Mouse (Mus musculus): ENCODE results near the gene Rpl12.

Gene Rpl12

GRCm38 (mm10) chr2:32961192-32961995 is at the start of gene Rpl12, which contains the start of gene Lrsam1:
Rpl12 (plus strand) TSS chr2:32961559.
Lrsam1 (minus strand) TSS chr2:32961614.
- peak; percentile 95 for DNase-seq

GRCm38 (mm10) chr2:32911639-32912182 is 49.6 kb upstream of the Rpl12 start:
- no peak for DNase-seq

GRCm38 (mm10) chr2:32912210-32912804 is 49.1 kb upstream of the Rpl12 start:
- DNase-seq: peak; percentile 84

- no peak for DNase-seq
Observed at GRCm38 (mm10) chr2:32914362-32914761, 47.0 kb upstream of the Rpl12 start.

GRCm38 (mm10) chr2:32914896-32915295 is 46.5 kb upstream of the Rpl12 start:
- no peak for DNase-seq

- peak; percentile 56 for DNase-seq
Observed at GRCm38 (mm10) chr2:32917526-32917925, 43.8 kb upstream of the Rpl12 start.

GRCm38 (mm10) chr2:32918391-32918790 is 43.0 kb upstream of the Rpl12 start:
- no peak for DNase-seq

GRCm38 (mm10) chr2:32921235-32921634 is 40.1 kb upstream of the Rpl12 start:
- no peak for DNase-seq

- no peak for DNase-seq
Observed at GRCm38 (mm10) chr2:32921801-32922380, 39.5 kb upstream of the Rpl12 start.

- no peak for DNase-seq
Observed at GRCm38 (mm10) chr2:32922564-32922963, 38.8 kb upstream of the Rpl12 start.

- DNase-seq: no peak
Observed at GRCm38 (mm10) chr2:32923551-32924250, 37.7 kb upstream of the Rpl12 start.

- no peak for DNase-seq
Observed at GRCm38 (mm10) chr2:32924306-32924844, 37.0 kb upstream of the Rpl12 start.

- no peak for DNase-seq
Observed at GRCm38 (mm10) chr2:32926330-32927075, 34.9 kb upstream of the Rpl12 start.

- DNase-seq: no peak
Observed at GRCm38 (mm10) chr2:32927624-32928234, 33.6 kb upstream of the Rpl12 start.

GRCm38 (mm10) chr2:32928235-32928946 is 33.0 kb upstream of the Rpl12 start:
- DNase-seq: peak; percentile 81

- DNase-seq: no peak
Observed at GRCm38 (mm10) chr2:32928947-32929829, 32.2 kb upstream of the Rpl12 start.

GRCm38 (mm10) chr2:32931730-32932129 is 29.6 kb upstream of the Rpl12 start:
- no peak for DNase-seq

- no peak for DNase-seq
Observed at GRCm38 (mm10) chr2:32938741-32939140, 22.6 kb upstream of the Rpl12 start.

GRCm38 (mm10) chr2:32939418-32939817 is 21.9 kb upstream of the Rpl12 start:
- DNase-seq: peak; percentile 49

GRCm38 (mm10) chr2:32940483-32940882 is 20.9 kb upstream of the Rpl12 start:
- DNase-seq: no peak
